Mouse (Mus musculus): ENCODE results near the gene Slit1.

- no peak for TF ChIP-seq CTCF (conservative IDR thresholded peaks at IDR 0.05 in 1 of 2, IDR thresholded peaks at IDR 0.05 in 1 of 2; ENCODE audit: low read depth in 2 of 2, low read length in 2 of 2)
- TF ChIP-seq GABPA (IDR thresholded peaks at IDR 0.05; ENCODE audit: insufficient replicate concordance, low read depth, low read length): no peak
- no peak for TF ChIP-seq CHD1 (IDR thresholded peaks at IDR 0.05; ENCODE audit: low read depth, low read length)
- TF ChIP-seq TCF12 (IDR thresholded peaks at IDR 0.05; ENCODE audit: low read depth, low read length): no peak
- TF ChIP-seq E2F4 (IDR thresholded peaks at IDR 0.05; ENCODE audit: insufficient replicate concordance, low read depth, low read length): no peak
Observed at GRCm38 (mm10) chr19:41695046-41695445, 48.4 kb downstream of the Slit1 start.

Data from CH12.LX (cell line).